Mouse (Mus musculus) intestine, postnatal 0 days (tissue): ENCODE results near the gene Katnb1. TPM values are rescaled to one million over a fixed set of nuclear protein-coding genes. Genes with fewer than 3 reads are reported as not detected.
A peak's percentile ranks its signal among the peaks of the same experiment; 100 is the strongest.

Source experiments
- ATAC-seq: fragments of 200-750 bp; cut with Nextera tagmentation; 2 replicates; pipeline ENCODE4 v1.8.0; 2017; ENCODE audit warnings: mild to moderate bottlenecking, moderate TSS enrichment, moderate library complexity
- H3K27ac ChIP-seq: fragments of 300-500 bp; sonication (generic); 2 replicates; pipeline ENCODE4 v1.5.1; 2014; ENCODE audit warnings: mild to moderate bottlenecking, low read depth, low read length, moderate library complexity
- H3K27me3 ChIP-seq: fragments of 300-500 bp; sonication (generic); replicated peaks from 2 replicates; pipeline ENCODE4 v1.6.1; 2014; ENCODE audit warnings: low read length, mixed read lengths; ENCODE audit not compliant: control insufficient read depth, insufficient read depth
- H3K36me3 ChIP-seq: fragments of 300-500 bp; sonication (generic); 2 replicates; pipeline ENCODE4 v1.6.1; 2014; ENCODE audit warnings: mild to moderate bottlenecking, moderate library complexity; ENCODE audit not compliant: control insufficient read depth, insufficient read depth
- H3K4me1 ChIP-seq: fragments of 300-500 bp; sonication (generic); replicated peaks from 2 replicates; pipeline ENCODE4 v1.6.1; 2014; ENCODE audit warnings: antibody characterized with exemption, low read length, mixed read lengths; ENCODE audit not compliant: control insufficient read depth, insufficient read depth
- H3K4me2 ChIP-seq: fragments of 300-500 bp; sonication (generic); replicated peaks from 2 replicates; pipeline ENCODE4 v1.6.1; 2014; ENCODE audit warnings: low read depth, mild to moderate bottlenecking, moderate library complexity
- H3K4me3 ChIP-seq: fragments of 300-500 bp; sonication (generic); 2 replicates; pipeline ENCODE4 v1.5.1; 2014; ENCODE audit warnings: low read depth, low read length
- H3K9ac ChIP-seq: fragments of 300-500 bp; sonication (generic); 2 replicates; pipeline ENCODE4 v1.6.1; 2014; ENCODE audit warnings: mild to moderate bottlenecking, low read depth, low read length
- H3K9me3 ChIP-seq: fragments of 300-500 bp; sonication (generic); 2 replicates; pipeline ENCODE4 v1.6.1; 2016; ENCODE audit warnings: mixed run types; ENCODE audit not compliant: control insufficient read depth
- CTCF ChIP-seq: sonication (generic); IDR thresholded peaks from 2 replicates; pipeline ENCODE4 v1.5.1; 2016; ENCODE audit warnings: low read depth, mild to moderate bottlenecking, control low read depth, antibody characterized with exemption, moderate library complexity
- WGBS: fragments of 180-500 bp; shearing (Covaris S2); extraction: QIAGEN DNeasy Blood & Tissue Kit; methylation state at CpG from one replicate; pipeline ENCODE4 v1.1.7; 2014; 5-methylcytosine and 5-hydroxymethylcytosine counted together
- polyA plus RNA-seq: library from polyadenylated mRNA; unstranded; fragments of >200 nt; fragmentation: Nextera tagmentation; extraction: Ambion mirVana; gene quantifications from 2 replicates; pipeline ENCODE4 v1.2.1, GENCODE M21; 2015

The Katnb1 gene
- polyA plus RNA-seq, 1 experiment from 2014 or later: 12.7 TPM

GRCm38 (mm10) chr8:95143805-95144630, 63.0 kb downstream of the Katnb1 start:
- TF ChIP-seq CTCF: no peak
- Histone ChIP-seq H3K36me3 (no peaks in the 10 kb centered on the region), H3K4me1 (peaks cover 20% of the 10 kb centered on the region), H3K4me2 (peak overlapping the region; percentile 49), H3K9me3 (no peaks in the 10 kb centered on the region), H3K4me3 (no peak overlapping the region), H3K9ac (no peak overlapping the region), H3K27me3 (no peaks in the 10 kb centered on the region), H3K27ac (peak overlapping the region; percentile 96)
- WGBS: 46% methylated on average over 6 of the region's 6 CpGs
- peak; percentile 75 for ATAC-seq

GRCm38 (mm10) chr8:95144631-95145015, 63.6 kb downstream of the Katnb1 start:
- WGBS: 41% methylated on average over 2 of the region's 2 CpGs
- Histone ChIP-seq H3K4me1 (peaks cover 20% of the 10 kb centered on the region), H3K36me3 (no peaks in the 10 kb centered on the region), H3K9ac (no peak overlapping the region), H3K9me3 (no peaks in the 10 kb centered on the region), H3K4me2 (peak overlapping the region; percentile 49), H3K4me3 (no peak overlapping the region), H3K27ac (peak overlapping the region; percentile 96), H3K27me3 (no peaks in the 10 kb centered on the region)
- no peak for TF ChIP-seq CTCF
- ATAC-seq: peak; percentile 74

- 50% methylated on average over 2 of the region's 2 CpGs for WGBS
- H3K4me3 ChIP-seq: no peak overlapping the region
- H3K4me2 ChIP-seq: no peak overlapping the region
- peak overlapping the region; percentile 15; the same call in 1 of the 2 replicates for H3K27ac ChIP-seq
- no peaks in the 10 kb centered on the region for H3K36me3 ChIP-seq
- no peak overlapping the region for H3K9ac ChIP-seq
- 0 out of 2 replicates have a peak, but pooled peaks have one; percentile 14 for ATAC-seq
- TF ChIP-seq CTCF: no peak
- H3K9me3 ChIP-seq: no peaks in the 10 kb centered on the region
- H3K4me1 ChIP-seq: peaks cover 20% of the 10 kb centered on the region
- no peaks in the 10 kb centered on the region for H3K27me3 ChIP-seq
Observed at GRCm38 (mm10) chr8:95146044-95146745, 65.2 kb downstream of the Katnb1 start.

GRCm38 (mm10) chr8:95146846-95147245, 65.9 kb downstream of the Katnb1 start:
- H3K4me3 ChIP-seq: no peak overlapping the region

GRCm38 (mm10) chr8:95149426-95149825, 68.4 kb downstream of the Katnb1 start:
- H3K9ac ChIP-seq: no peak overlapping the region
- ATAC-seq: no peak
- no peak overlapping the region for H3K4me2 ChIP-seq
- TF ChIP-seq CTCF: no peak
- no peaks in the 10 kb centered on the region for H3K27me3 ChIP-seq
- H3K4me1 ChIP-seq: peaks cover 5% of the 10 kb centered on the region; the same call in 1 of the 2 replicates
- H3K36me3 ChIP-seq: no peaks in the 10 kb centered on the region
- H3K9me3 ChIP-seq: no peaks in the 10 kb centered on the region
- WGBS: 45% methylated on average over 10 of the region's 10 CpGs
- H3K27ac ChIP-seq: no peak overlapping the region
- no peak overlapping the region for H3K4me3 ChIP-seq

More at GRCm38 (mm10) chr8:95146846-95147245, 65.9 kb downstream of the Katnb1 start:
- Histone ChIP-seq H3K9ac (no peak overlapping the region), H3K36me3 (no peaks in the 10 kb centered on the region), H3K27me3 (no peaks in the 10 kb centered on the region), H3K4me2 (no peak overlapping the region), H3K9me3 (no peaks in the 10 kb centered on the region), H3K27ac (no peak overlapping the region), H3K4me1 (peaks cover 13% of the 10 kb centered on the region)
- peak; percentile 24; the same call in 1 of the 2 replicates for TF ChIP-seq CTCF
- WGBS: 85% methylated on average over 5 of the region's 5 CpGs
- no peak for ATAC-seq

GRCm38 (mm10) chr8:95150608-95151007, 69.6 kb downstream of the Katnb1 start:
- Histone ChIP-seq H3K4me1 (no peaks in the 10 kb centered on the region; the same call in 1 of the 2 replicates), H3K9ac (no peak overlapping the region), H3K27ac (no peak overlapping the region), H3K9me3 (no peaks in the 10 kb centered on the region), H3K27me3 (no peaks in the 10 kb centered on the region), H3K4me2 (no peak overlapping the region), H3K4me3 (no peak overlapping the region), H3K36me3 (no peaks in the 10 kb centered on the region)
- ATAC-seq: no peak
- WGBS: 77% methylated on average over 3 of the region's 3 CpGs
- TF ChIP-seq CTCF: no peak

Other genes with a start within 250 kb of the Katnb1 start
- gene Coq9, start 242.9 kb upstream of the Katnb1 start, polyA plus RNA-seq: 79.4 and 80.7 TPM in 2 replicates
- 88.1 and 95.1 TPM in 2 replicates for gene Ciapin1, start 242.8 kb upstream of the Katnb1 start, polyA plus RNA-seq
- 70.4 and 75.1 TPM in 2 replicates for gene Polr2c, start 223.7 kb upstream of the Katnb1 start, polyA plus RNA-seq
- gene Dok4, start 204.9 kb upstream of the Katnb1 start, polyA plus RNA-seq: 51.0 and 52.1 TPM in 2 replicates
- 7.2 and 7.7 TPM in 2 replicates for gene Ccdc102a, start 163.1 kb upstream of the Katnb1 start, polyA plus RNA-seq
- gene Adgrg5, start 157.5 kb upstream of the Katnb1 start, polyA plus RNA-seq: 1.3 and 1.5 TPM in 2 replicates
- 22.3 and 22.7 TPM in 2 replicates for gene Adgrg1, start 106.4 kb upstream of the Katnb1 start, polyA plus RNA-seq
- gene Adgrg3, start 63.5 kb upstream of the Katnb1 start, polyA plus RNA-seq: 4.2 and 4.7 TPM in 2 replicates
- not detected in 2 replicates for gene Drc7, start 26.1 kb upstream of the Katnb1 start, polyA plus RNA-seq
- gene Kifc3, start 121.6 kb downstream of the Katnb1 start, polyA plus RNA-seq: 20.9 and 21.1 TPM in 2 replicates
- gene Cngb1, start 225.4 kb downstream of the Katnb1 start, polyA plus RNA-seq: 0.63 and 0.94 TPM in 2 replicates
- 0.46 TPM in 1 of 2 replicates, not detected in the other for gene Tepp, start 229.4 kb downstream of the Katnb1 start, polyA plus RNA-seq